In the genomic region with DNA sequence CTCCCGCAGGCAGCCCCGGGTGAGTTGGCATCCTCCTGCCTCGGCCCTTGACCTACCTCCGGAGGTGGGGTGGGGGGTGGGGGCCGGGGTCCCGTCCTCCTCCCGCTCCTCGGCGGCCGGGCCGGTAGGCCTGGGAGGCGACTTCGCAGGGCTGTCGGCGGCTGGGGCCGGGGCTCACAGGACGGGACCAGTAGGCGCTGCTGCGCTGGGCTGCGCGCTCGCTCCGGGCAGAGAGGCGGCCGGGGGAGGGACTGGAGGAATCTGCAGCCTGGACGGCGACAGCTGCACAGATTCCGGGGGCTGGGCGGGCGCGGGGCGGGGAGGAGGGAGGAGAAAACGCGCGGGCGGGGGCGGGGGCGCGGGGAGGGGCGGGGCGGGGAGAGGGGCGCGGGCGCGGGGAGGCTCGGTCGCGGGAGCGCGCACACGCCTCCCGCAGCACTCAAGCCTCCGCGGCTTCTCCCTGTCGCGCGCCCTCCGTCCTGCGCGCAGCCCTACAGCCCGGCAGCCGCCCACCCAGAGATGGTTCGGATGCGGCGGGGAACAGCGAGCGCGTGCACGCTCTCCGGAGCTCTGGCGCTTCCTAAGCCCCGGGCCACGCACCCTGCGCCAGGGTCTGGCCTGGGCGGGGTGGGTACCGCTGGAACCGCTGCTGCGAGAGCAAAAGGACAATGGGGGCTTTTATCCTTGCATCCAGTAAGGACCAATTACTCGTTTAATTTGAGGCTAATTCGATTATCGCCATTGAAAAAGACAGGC, we compare ENCODE assay signal across 8 mouse cellular contexts. TPM values are rescaled to one million over a fixed set of nuclear protein-coding genes. Genes with fewer than 3 reads are reported as not detected.
DNase-seq lines count a peak whose midpoint lies in the region; ATAC-seq lines count a peak whose summit lies in the region.

A gene (minus strand): TSS at position 284 of the 756 bp plus-strand sequence.

- peaks cover 33% of the 10 kb centered on the region for H3K4me1 ChIP-seq in hindbrain, embryonic 14.5 days (replicated peaks; ENCODE audit: control insufficient read depth, insufficient read depth, low read length)

- WGBS in hindbrain, embryonic 14.5 days = under 1% methylated on average over 53 of the region's 81 CpGs

- peak; percentile 96 for ATAC-seq in hindbrain, embryonic 14.5 days (ENCODE audit: low FRiP score)

- DNase-seq in T-cell, adult 2 months (ENCODE audit: low spot score) = peak; percentile 26
- DNase-seq in cerebellum, postnatal 4 days (ENCODE audit: low spot score in 2 of 2) = peak; percentile 74 to 85
- DNase-seq in gastrocnemius, adult 18-20 months (ENCODE audit: low spot score) = peak; percentile 84
- peak; percentile 91 for DNase-seq in hindbrain, embryonic 14.5 days (ENCODE audit: low spot score)
- DNase-seq in layer of hippocampus, postnatal 25 days (ENCODE audit: extremely low spot score in 1 of 2, low spot score in 1 of 2) = peak; percentile 77 to 80
- peak; percentile 93 for DNase-seq in lung, postnatal 10 days
- peak; percentile 89 for DNase-seq in ovary, postnatal 36 days (ENCODE audit: low spot score)
- peak; percentile 31 to 50 for DNase-seq in thymus, postnatal 36 days

- peak within 1 kb of the TSS; percentile 92 for H3K27ac ChIP-seq in hindbrain, embryonic 14.5 days

- H3K9me3 ChIP-seq in hindbrain, embryonic 14.5 days (ENCODE audit: control insufficient read depth, low read length) = no peaks in the 10 kb centered on the region

- peak within 1 kb of the TSS; percentile 89 for H3K4me2 ChIP-seq in hindbrain, embryonic 14.5 days (replicated peaks)

- H3K4me3 ChIP-seq in hindbrain, embryonic 14.5 days (replicated peaks; ENCODE audit: low read length) = peak within 1 kb of the TSS; percentile 83

- H3K27me3 ChIP-seq in hindbrain, embryonic 14.5 days (ENCODE audit: control insufficient read depth, insufficient read depth, low read length) = no peaks in the 10 kb centered on the region

- no peaks in the 10 kb centered on the region for H3K36me3 ChIP-seq in hindbrain, embryonic 14.5 days (replicated peaks; ENCODE audit: control insufficient read depth, insufficient read depth)

- H3K9ac ChIP-seq in hindbrain, embryonic 14.5 days = peak within 1 kb of the TSS; percentile 97

RNA-seq across cellular contexts. Expression of the gene that starts here (rescaled TPM):
- 100 to 1,000 TPM in 1 of 2 experiments, 10 to 100 TPM in 1; 78.4 to 118 TPM for total RNA-seq in gastrocnemius, adult 18-20 months (2021)
- 209 and 221 TPM in 2 replicates for polyA plus RNA-seq in hindbrain, embryonic 14.5 days (2014; fragmentation: Nextera tagmentation; extraction: Ambion mirVana)
- 100 to 1,000 TPM; 558 to 629 TPM for total RNA-seq in layer of hippocampus, postnatal 25 days (2021)

Comparison
In these comparisons a context has a peak if more than half of its experiments do, and no peak if none do; other contexts are left out.
1. Peak in every context shown above with its lines: DNase-seq, ATAC-seq, H3K4me3 ChIP-seq and H3K27ac ChIP-seq.
2. RNA of the gene that starts here (total RNA-seq): 558 to 629 TPM in layer of hippocampus, postnatal 25 days; 78.4 to 118 TPM in gastrocnemius, adult 18-20 months; every median in the first group is over 4 times any median in the second.
3. DNase-seq: peak in every context shown above with its lines; median percentile 93 in lung, postnatal 10 days; 91 in hindbrain, embryonic 14.5 days; 89 in ovary, postnatal 36 days; 84 in gastrocnemius, adult 18-20 months; 80 in cerebellum, postnatal 4 days; 78 in layer of hippocampus, postnatal 25 days; 40 in thymus, postnatal 36 days; 26 in T-cell, adult 2 months.